Mouse (Mus musculus): ENCODE data around the gene Cabin1.

GRCm38 (mm10) chr10:75701280-75701679 lies 62.9 kb downstream of the Cabin1 start:
- TF ChIP-seq CTCF (IDR thresholded peaks at IDR 0.05; ENCODE audit: extremely low read depth, insufficient read depth, insufficient read length, insufficient replicate concordance) (no peak), POLR2A (IDR thresholded peaks at IDR 0.05; ENCODE audit: low read depth, low read length) (no peak)

Measured in spleen, adult 2 months (tissue).